In genomic region chr2:35840956-35841816, GRCm38 (mm10) we compare ENCODE assay signal across 9 mouse cellular contexts.
DNase-seq lines count a peak whose midpoint lies in the region; ATAC-seq and TF ChIP-seq lines count a peak whose summit lies in the region.
"Had no signal": no experiment of that assay in that cellular context is flagged by ENCODE, and none has a peak within 500 bp of the region (broad histone marks: within the 10 kb centered on the region; RNA-seq: fewer than 3 reads in every experiment).

No protein-coding gene starts in this region.

- no peak for TF ChIP-seq POLR2A in myocyte (IDR thresholded peaks at IDR 0.05; ENCODE audit: insufficient read length, low read depth)

- DNase-seq in right cerebral cortex, postnatal 4 days = peak; percentile 20
- DNase-seq in right cerebral cortex, postnatal 10 days (ENCODE audit: low spot score in 2 of 2) = no peak
- DNase-seq in cerebellum, postnatal 14 days = peak; percentile 54 to 69
- no peak for DNase-seq in limb, embryonic 10.5 days (ENCODE audit: low spot score)
- DNase-seq in layer of hippocampus, adult 18-20 months (ENCODE audit: low spot score in 2 of 2) = no peak

- H3K9ac ChIP-seq in midbrain, embryonic 15.5 days = no peak overlapping the region

- ATAC-seq in inflammation-experienced regulatory T-cells, adult 6 months = no peak
- no peak for ATAC-seq in midbrain, embryonic 15.5 days (replicated peaks)

- peaks cover 4% of the 10 kb centered on the region; the same call in 1 of the 2 replicates for H3K27me3 ChIP-seq in limb, embryonic 10.5 days (ENCODE audit: low read depth, poor library complexity, severe bottlenecking)
- no peaks in the 10 kb centered on the region for H3K27me3 ChIP-seq in myocyte (ENCODE audit: control insufficient read depth, insufficient read depth, insufficient read length)
- no peaks in the 10 kb centered on the region for H3K27me3 ChIP-seq in midbrain, embryonic 15.5 days (replicated peaks)

- no peaks in the 10 kb centered on the region for H3K79me2 ChIP-seq in myocyte (ENCODE audit: control insufficient read depth, insufficient read depth)

- H3K4me3 ChIP-seq in limb, embryonic 10.5 days = no peak overlapping the region
- no peak overlapping the region for H3K4me3 ChIP-seq in myocyte
- H3K4me3 ChIP-seq in midbrain, embryonic 15.5 days = no peak overlapping the region
- H3K4me3 ChIP-seq: erythroblast, embryonic 14.5 days had no signal

- peak overlapping the region; percentile 51 for H3K27ac ChIP-seq in limb, embryonic 10.5 days
- H3K27ac ChIP-seq in midbrain, embryonic 15.5 days = no peak overlapping the region

- no peaks in the 10 kb centered on the region for H3K9me3 ChIP-seq in limb, embryonic 10.5 days (replicated peaks)
- no peaks in the 10 kb centered on the region for H3K9me3 ChIP-seq in midbrain, embryonic 15.5 days

- H3K4me1 ChIP-seq in limb, embryonic 10.5 days = peaks cover 60% of the 10 kb centered on the region
- peaks cover 34% of the 10 kb centered on the region for H3K4me1 ChIP-seq in midbrain, embryonic 15.5 days

- peak overlapping the region; percentile 42 for H3K4me2 ChIP-seq in myocyte (ENCODE audit: low read depth)
- no peak overlapping the region for H3K4me2 ChIP-seq in midbrain, embryonic 15.5 days

- WGBS in limb, embryonic 10.5 days = 28% methylated on average over 14 of the region's 14 CpGs
- 21% methylated on average over 14 of the region's 14 CpGs for WGBS in midbrain, embryonic 15.5 days

- H3ac ChIP-seq in myocyte (ENCODE audit: control insufficient read depth, insufficient read length) = no peak overlapping the region

- H3K36me3 ChIP-seq in limb, embryonic 10.5 days = no peaks in the 10 kb centered on the region
- H3K36me3 ChIP-seq in myocyte (ENCODE audit: control insufficient read depth, insufficient read depth) = no peaks in the 10 kb centered on the region
- H3K36me3 ChIP-seq in midbrain, embryonic 15.5 days (replicated peaks) = no peaks in the 10 kb centered on the region

TF ChIP-seq in myocyte, 11 proteins besides CTCF, POLR2A, EP300 and RAD21:
- TF ChIP-seq REST (IDR thresholded peaks at IDR 0.05; ENCODE audit: insufficient read depth, insufficient read length) (no peak), TCF12 (IDR thresholded peaks at IDR 0.05; ENCODE audit: insufficient read depth, poor library complexity, severe bottlenecking) (peak; percentile 69), E2F4 (IDR thresholded peaks at IDR 0.05; ENCODE audit: insufficient read depth) (no peak), CEBPB (IDR thresholded peaks at IDR 0.05; ENCODE audit: insufficient read depth, poor library complexity, severe bottlenecking) (peak; percentile 45; the same call in 1 of the 2 replicates), MYOD1 (IDR thresholded peaks at IDR 0.05; ENCODE audit: control insufficient read depth in 1 of 3, insufficient read length in 2 of 3, low read depth in 2 of 3) (peak in 2 of 3 experiments; percentile 8 to 52)

Comparison
In these comparisons a context has a peak if more than half of its experiments do, and no peak if none do; other contexts are left out.
1. DNase-seq: peak in right cerebral cortex, postnatal 4 days (single experiment) and cerebellum, postnatal 14 days (2 of 2); none in right cerebral cortex, postnatal 10 days (0 of 2), limb, embryonic 10.5 days (single experiment) and layer of hippocampus, adult 18-20 months (0 of 2).